Mouse (Mus musculus) testis, adult 2 months (tissue): ENCODE data around the gene Otud7a.

Experiments
- CTCF ChIP-seq: fragments of 200-500 bp; IDR thresholded peaks from 2 replicates; pipeline ENCODE4 v1.5.1; 2012; ENCODE audit warnings: low read depth, mild to moderate bottlenecking, inconsistent platforms, low read length, moderate library complexity; ENCODE audit not compliant: control insufficient read depth, insufficient read depth, insufficient replicate concordance
- POLR2A ChIP-seq: fragments of 200-500 bp; IDR thresholded peaks from 2 replicates; pipeline ENCODE4 v1.6.1; 2012; ENCODE audit warnings: low read depth, mild to moderate bottlenecking, inconsistent platforms, low read length, moderate library complexity; ENCODE audit not compliant: control insufficient read depth

DNA sequence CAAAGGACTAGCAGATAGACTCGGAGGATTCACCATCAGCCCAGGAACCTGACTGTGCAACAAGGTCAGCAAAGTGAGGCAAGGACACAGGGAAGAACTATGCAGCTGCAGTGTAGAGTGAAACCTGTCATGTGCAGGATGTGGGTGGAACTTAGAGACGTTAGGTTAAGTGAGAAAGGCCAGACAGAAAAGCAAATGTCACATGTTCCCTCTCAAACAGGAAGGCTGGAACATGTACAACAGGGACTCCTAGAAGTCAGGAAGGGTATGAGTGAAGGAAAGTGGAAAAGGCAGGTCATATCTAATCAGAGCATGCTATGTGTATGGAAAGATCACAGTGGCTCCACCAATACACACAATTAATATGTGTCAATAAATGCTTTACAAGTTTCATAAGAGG, 232.6 kb downstream of the Otud7a start:
- no peak for TF ChIP-seq CTCF
- no peak for TF ChIP-seq POLR2A
